Mouse (Mus musculus): ENCODE results near the gene Ilk. TPM values are rescaled to one million over a fixed set of nuclear protein-coding genes. Genes with fewer than 3 reads are reported as not detected.
"Not testable (repeated sequence)": the region's sequence is repeated elsewhere in the genome, so short reads cannot be mapped to it uniquely, and the experiment has no call there.

Gene Ilk
- 100 to 1,000 TPM in 1 of 2 experiments, 10 to 100 TPM in 1; 94.4 to 104 TPM for total RNA-seq (2021)

- intact Hi-C loops (cut with DNase I), result loop anchor here (2.0 to 5.0 kb wide), 5 partner anchors 16 to 254 kb away; partner anchors contain the start of genes Arfip2, Cavin3, Gm45799 and Mrpl17
- peak; percentile 93 for DNase-seq (ENCODE audit: low spot score)
Measured at GRCm38 (mm10) chr7:105736264-105736901, at the start of gene Ilk. Ilk (plus strand) TSS chr7:105736592.

GRCm38 (mm10) chr7:105690875-105691274, 45.5 kb upstream of the Ilk start:
- DNase-seq (ENCODE audit: low spot score), result no peak
- intact Hi-C loops (cut with DNase I), result no loop called here

DNA sequence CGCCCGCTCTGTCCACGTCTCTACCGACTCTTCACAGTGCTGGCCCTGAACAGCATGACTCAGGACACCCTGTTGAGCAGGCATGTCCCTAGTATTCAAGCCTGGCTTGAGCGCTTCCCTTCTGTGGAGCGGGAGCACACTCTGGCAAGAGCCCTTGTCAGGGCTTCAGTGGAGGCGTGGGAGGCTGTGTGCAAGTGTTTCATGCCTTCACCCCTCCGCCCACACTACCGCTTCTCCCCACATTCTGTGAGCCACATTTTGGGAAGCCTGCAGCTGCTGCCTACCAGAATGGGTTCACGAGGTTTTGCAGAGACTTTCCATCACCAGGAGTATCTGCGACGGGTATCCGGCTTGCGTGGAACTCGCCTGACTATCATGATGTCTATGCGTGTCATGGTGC, 33.2 kb upstream of the Ilk start:
- intact Hi-C loops (cut with DNase I), result no loop called here
- DNase-seq (ENCODE audit: low spot score), result no peak

DNA sequence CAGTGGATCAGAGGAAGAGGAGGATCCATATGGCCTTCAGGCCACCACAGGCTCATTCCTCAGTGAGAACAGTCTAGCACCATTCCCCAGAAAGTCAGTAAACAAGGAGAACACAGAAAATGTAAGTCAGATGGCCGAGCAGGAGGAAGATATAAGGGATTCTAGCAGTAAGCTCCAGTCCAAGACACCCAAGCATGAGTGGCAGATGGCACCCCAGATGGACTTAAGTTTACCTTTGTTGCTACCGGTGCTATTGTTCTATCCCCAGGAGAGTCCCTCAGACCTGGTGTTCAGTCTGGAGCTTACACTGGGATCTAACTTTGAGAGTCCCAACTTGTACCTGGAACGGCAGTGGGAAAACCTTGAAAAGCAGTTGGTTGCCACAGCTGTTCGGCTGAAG, 32.6 kb upstream of the Ilk start:
- no peak for DNase-seq (ENCODE audit: low spot score)
- intact Hi-C loops (cut with DNase I), result no loop called here

- no peak for DNase-seq (ENCODE audit: low spot score)
- intact Hi-C loops (cut with DNase I), result no loop called here
Measured at GRCm38 (mm10) chr7:105708733-105709132, 27.7 kb upstream of the Ilk start.

GRCm38 (mm10) chr7:105715366-105715765, 21.0 kb upstream of the Ilk start:
- no peak for DNase-seq (ENCODE audit: low spot score)
- intact Hi-C loops (cut with DNase I), result no loop called here

- DNase-seq (ENCODE audit: low spot score), result no peak
- intact Hi-C loops (cut with DNase I), result no loop called here
Measured at GRCm38 (mm10) chr7:105721916-105722315, 14.5 kb upstream of the Ilk start.

GRCm38 (mm10) chr7:105726144-105726979, 10.0 kb upstream of the Ilk start:
- no peak for DNase-seq (ENCODE audit: low spot score)
- intact Hi-C loops (cut with DNase I), result loop anchor here (1.0 kb wide), 1 partner anchor 92 kb away; no protein-coding TSS in a partner anchor

DNA sequence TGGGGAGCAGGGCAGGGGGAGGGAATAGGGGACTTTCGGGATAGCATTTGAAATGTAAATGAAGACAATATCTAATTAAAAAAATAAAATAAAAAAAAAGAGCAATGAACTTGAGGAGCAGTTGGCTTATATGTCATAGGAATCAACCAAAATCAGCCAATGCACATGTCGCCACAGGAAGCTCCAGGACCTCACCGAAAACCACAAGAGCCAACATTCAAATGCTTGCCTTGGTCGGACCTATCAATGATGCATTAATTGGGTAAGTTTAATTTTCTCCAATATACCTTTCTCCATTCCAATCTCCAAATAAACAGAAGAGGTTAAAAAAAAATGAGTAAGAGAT, 9.4 kb upstream of the Ilk start:
- intact Hi-C loops (cut with DNase I), result loop anchor here (1.0 kb wide), 1 partner anchor 91 kb away; no protein-coding TSS in a partner anchor
- DNase-seq (ENCODE audit: low spot score), result no peak

- DNase-seq (ENCODE audit: low spot score), result no peak
- intact Hi-C loops (cut with DNase I), result no loop called here
Measured at GRCm38 (mm10) chr7:105728701-105729428, 7.5 kb upstream of the Ilk start.

GRCm38 (mm10) chr7:105733836-105734235, 2.6 kb upstream of the Ilk start:
- intact Hi-C loops (cut with DNase I), result no loop called here
- no peak for DNase-seq (ENCODE audit: low spot score)

- no peak for DNase-seq (ENCODE audit: low spot score)
- intact Hi-C loops (cut with DNase I), result loop anchor here (5.0 kb wide), 3 partner anchors 93 to 253 kb away; partner anchors contain the start of genes Arfip2, Cavin3, Gm45799 and Smpd1
Measured at GRCm38 (mm10) chr7:105734826-105735225, 1.6 kb upstream of the Ilk start.

- intact Hi-C loops (cut with DNase I), result loop anchor here (5.0 kb wide), 3 partner anchors 93 to 253 kb away; partner anchors contain the start of genes Arfip2, Cavin3, Gm45799 and Smpd1
- DNase-seq (ENCODE audit: low spot score), result not testable (repeated sequence)
Measured at GRCm38 (mm10) chr7:105735464-105735863, 928 bp upstream of the Ilk start.

DNA sequence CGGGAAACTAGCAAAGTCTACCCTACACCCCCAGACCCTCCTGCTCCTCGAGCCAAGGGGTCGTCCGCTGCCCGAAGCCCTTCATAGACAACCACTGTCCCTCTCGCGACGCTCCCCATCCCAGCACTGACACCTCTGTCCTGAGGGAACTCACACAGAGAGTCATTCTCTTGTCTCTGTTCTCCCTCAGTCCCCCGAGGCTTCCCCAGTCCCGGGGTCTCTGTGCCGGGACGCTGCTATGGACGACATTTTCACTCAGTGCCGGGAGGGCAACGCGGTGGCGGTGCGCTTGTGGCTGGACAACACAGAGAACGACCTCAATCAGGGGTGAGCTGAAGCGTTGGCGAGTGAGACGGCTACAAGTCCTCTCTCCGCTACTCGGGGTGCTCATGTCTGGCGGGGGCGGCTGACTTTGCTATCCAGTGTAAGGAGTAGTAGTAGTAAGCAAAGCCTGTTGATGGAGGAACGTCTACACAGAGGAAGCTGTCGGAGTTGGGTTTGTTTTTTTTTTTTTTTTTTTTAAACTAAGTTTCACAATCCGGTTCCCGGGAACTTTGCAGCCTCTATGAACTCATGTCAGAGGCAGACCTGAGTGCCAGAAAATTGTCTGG, 624 bp downstream of the Ilk start, which contains the start of gene Rrp8:
Gene Rrp8, minus strand, starts transcription at position 475 of the 611 bp plus-strand sequence.
- intact Hi-C loops (cut with DNase I), result loop anchor here (2.0 to 5.0 kb wide), 5 partner anchors 16 to 255 kb away; partner anchors contain the start of genes Arfip2, Cavin3, Gm45799 and Mrpl17
- peak; percentile 42 for DNase-seq (ENCODE audit: low spot score)

GRCm38 (mm10) chr7:105737648-105738047, 1.3 kb downstream of the Ilk start:
- no peak for DNase-seq (ENCODE audit: low spot score)
- intact Hi-C loops (cut with DNase I), result loop anchor here (2.0 to 5.0 kb wide), 5 partner anchors 15 to 255 kb away; partner anchors contain the start of genes Arfip2, Cavin3, Gm45799 and Mrpl17

- no peak for DNase-seq (ENCODE audit: low spot score)
- intact Hi-C loops (cut with DNase I), result loop anchor here (5.0 kb wide), 3 partner anchors 96 to 256 kb away; partner anchors contain the start of genes Arfip2, Cavin3, Gm45799 and Smpd1
Measured at GRCm38 (mm10) chr7:105738286-105738685, 1.9 kb downstream of the Ilk start.

GRCm38 (mm10) chr7:105738948-105739347, 2.6 kb downstream of the Ilk start:
- peak; percentile 79 for DNase-seq (ENCODE audit: low spot score)
- intact Hi-C loops (cut with DNase I), result loop anchor here (5.0 kb wide), 3 partner anchors 97 to 257 kb away; partner anchors contain the start of genes Arfip2, Cavin3, Gm45799 and Smpd1

- intact Hi-C loops (cut with DNase I), result loop anchor here (10.0 kb wide), 1 partner anchor 55 kb away; no protein-coding TSS in a partner anchor
- DNase-seq (ENCODE audit: low spot score), result no peak
Measured at GRCm38 (mm10) chr7:105740089-105740795, 3.9 kb downstream of the Ilk start.

Data from heart, postnatal 25 days (tissue).